Mouse (Mus musculus): ENCODE measurements around the gene Rtn3.

GRCm38 (mm10) chr19:7404623-7405229, 78.4 kb downstream of the Rtn3 start:
- TF ChIP-seq POLR2A (IDR thresholded peaks at IDR 0.05; ENCODE audit: control insufficient read depth, low read depth, low read length) (no peak), CTCF (IDR thresholded peaks at IDR 0.05; ENCODE audit: control insufficient read depth, insufficient read depth, insufficient replicate concordance, low read depth, low read length) (no peak)

Data from testis, adult 2 months (tissue).